Mouse (Mus musculus): ENCODE results near the gene Cyp2u1. TPM values are rescaled to one million over a fixed set of nuclear protein-coding genes. Genes with fewer than 3 reads are reported as not detected.

The Cyp2u1 gene
- polyA plus RNA-seq, 1 experiment from 2014 or later: 1.4 TPM

GRCm38 (mm10) chr3:131299908-131300307 is 3.1 kb downstream of the Cyp2u1 start:
- WGBS: 10% methylated on average over 6 of the region's 6 CpGs
- Histone ChIP-seq H3K9ac (replicated peaks; ENCODE audit: low read length) (no peak overlapping the region), H3K4me1 (ENCODE audit: control insufficient read depth, insufficient read depth, low read length) (no peaks in the 10 kb centered on the region; the same call in 1 of the 2 replicates), H3K36me3 (replicated peaks; ENCODE audit: control insufficient read depth, insufficient read depth, low read depth, low read length) (no peaks in the 10 kb centered on the region), H3K4me2 (ENCODE audit: low read depth, low read length) (no peak overlapping the region), H3K27ac (replicated peaks; ENCODE audit: low read depth, low read length) (no peak overlapping the region), H3K4me3 (ENCODE audit: low read depth, low read length) (no peak overlapping the region), H3K27me3 (ENCODE audit: control insufficient read depth, insufficient read depth, low read length) (no peaks in the 10 kb centered on the region), H3K9me3 (replicated peaks; ENCODE audit: control insufficient read depth, low read length) (no peaks in the 10 kb centered on the region)
- ATAC-seq (replicated peaks; ENCODE audit: insufficient number of reproducible peaks, low FRiP score, low TSS enrichment, low read depth) (no peak), DNase-seq (ENCODE audit: low spot score) (peak; percentile 78)

DNA sequence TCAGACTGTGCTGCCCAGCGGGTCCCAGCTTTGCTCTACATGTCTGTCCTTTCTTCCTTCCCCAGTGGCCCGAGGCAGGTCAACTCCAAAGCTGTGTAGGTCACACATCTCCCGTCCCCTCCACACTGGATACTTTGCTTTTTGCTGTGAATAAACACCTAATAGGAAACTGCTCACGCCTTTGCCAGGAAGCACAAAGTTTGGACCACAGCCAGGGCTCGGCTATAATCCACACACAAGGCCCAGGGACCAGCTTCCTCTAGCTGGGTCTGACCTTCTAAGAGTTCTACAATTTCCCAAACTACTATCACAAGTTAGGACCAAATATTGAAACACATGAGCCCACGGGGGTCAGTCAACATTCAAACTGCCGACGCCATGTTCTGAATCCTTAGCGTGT is 3.9 kb downstream of the Cyp2u1 start:
- no peaks in the 10 kb centered on the region for H3K27me3 ChIP-seq (ENCODE audit: control insufficient read depth, insufficient read depth, low read length)
- no peaks in the 10 kb centered on the region for H3K36me3 ChIP-seq (replicated peaks; ENCODE audit: control insufficient read depth, insufficient read depth, low read depth, low read length)
- no peak overlapping the region for H3K9ac ChIP-seq (replicated peaks; ENCODE audit: low read length)
- no peak overlapping the region for H3K27ac ChIP-seq (replicated peaks; ENCODE audit: low read depth, low read length)
- ATAC-seq (replicated peaks; ENCODE audit: insufficient number of reproducible peaks, low FRiP score, low TSS enrichment, low read depth): no peak
- no peaks in the 10 kb centered on the region; the same call in 1 of the 2 replicates for H3K4me1 ChIP-seq (ENCODE audit: control insufficient read depth, insufficient read depth, low read length)
- 91% methylated on average over 9 of the region's 9 CpGs for WGBS
- no peak overlapping the region for H3K4me2 ChIP-seq (ENCODE audit: low read depth, low read length)
- H3K4me3 ChIP-seq (ENCODE audit: low read depth, low read length): no peak overlapping the region
- H3K9me3 ChIP-seq (replicated peaks; ENCODE audit: control insufficient read depth, low read length): no peaks in the 10 kb centered on the region
- no peak for DNase-seq (ENCODE audit: low spot score)

GRCm38 (mm10) chr3:131296893-131297292 is 6.1 kb downstream of the Cyp2u1 start:
- ATAC-seq (replicated peaks; ENCODE audit: insufficient number of reproducible peaks, low FRiP score, low TSS enrichment, low read depth): no peak
- no peaks in the 10 kb centered on the region for H3K36me3 ChIP-seq (replicated peaks; ENCODE audit: control insufficient read depth, insufficient read depth, low read depth, low read length)

DNA sequence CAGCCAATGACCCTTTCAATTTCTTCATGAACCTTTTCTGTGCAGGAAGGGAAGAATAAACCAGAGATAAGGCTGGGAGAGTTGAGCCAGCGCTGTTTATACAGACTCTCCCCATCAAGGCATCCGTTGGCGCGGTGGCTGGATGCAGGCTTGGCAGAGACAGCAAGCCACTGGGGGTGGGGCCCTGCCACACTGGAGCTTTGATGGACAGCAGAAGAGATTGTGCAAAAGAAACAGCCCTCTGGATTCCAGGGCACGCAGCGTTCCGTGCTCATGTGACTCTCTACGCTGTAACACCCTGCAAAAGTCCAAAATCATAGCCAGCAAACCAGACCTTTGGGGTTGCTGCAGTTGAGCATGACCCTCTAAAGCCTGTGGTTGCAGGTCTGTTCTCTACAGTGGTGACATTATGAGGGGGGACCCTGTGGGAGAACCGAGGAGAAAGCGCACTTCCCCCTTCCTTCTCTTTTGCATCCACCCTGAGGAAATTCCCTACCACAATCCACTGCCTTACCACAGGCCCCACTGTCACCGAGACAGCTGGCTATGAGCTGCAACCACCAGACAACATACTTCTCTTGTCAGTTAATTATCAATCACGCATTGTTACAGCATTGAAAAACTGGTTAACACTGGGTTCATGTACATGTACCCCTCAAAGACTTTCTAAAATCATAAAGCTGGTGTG is 7.4 kb downstream of the Cyp2u1 start:
- H3K4me1 ChIP-seq (ENCODE audit: control insufficient read depth, insufficient read depth, low read length): no peaks in the 10 kb centered on the region; the same call in 1 of the 2 replicates
- WGBS: 88% methylated on average over 12 of the region's 12 CpGs
- H3K9me3 ChIP-seq (replicated peaks; ENCODE audit: control insufficient read depth, low read length): no peaks in the 10 kb centered on the region
- H3K9ac ChIP-seq (replicated peaks; ENCODE audit: low read length): no peak overlapping the region
- ATAC-seq (replicated peaks; ENCODE audit: insufficient number of reproducible peaks, low FRiP score, low TSS enrichment, low read depth) (no peak), DNase-seq (ENCODE audit: low spot score) (no peak)
- H3K36me3 ChIP-seq (replicated peaks; ENCODE audit: control insufficient read depth, insufficient read depth, low read depth, low read length): no peaks in the 10 kb centered on the region
- H3K27ac ChIP-seq (replicated peaks; ENCODE audit: low read depth, low read length): no peak overlapping the region
- no peak overlapping the region for H3K4me3 ChIP-seq (ENCODE audit: low read depth, low read length)
- no peak overlapping the region for H3K4me2 ChIP-seq (ENCODE audit: low read depth, low read length)
- no peaks in the 10 kb centered on the region for H3K27me3 ChIP-seq (ENCODE audit: control insufficient read depth, insufficient read depth, low read length)

More at GRCm38 (mm10) chr3:131296893-131297292, 6.1 kb downstream of the Cyp2u1 start:
- H3K4me2 ChIP-seq (ENCODE audit: low read depth, low read length): no peak overlapping the region
- no peak overlapping the region for H3K4me3 ChIP-seq (ENCODE audit: low read depth, low read length)
- WGBS: 84% methylated on average over 7 of the region's 7 CpGs
- H3K4me1 ChIP-seq (ENCODE audit: control insufficient read depth, insufficient read depth, low read length): no peaks in the 10 kb centered on the region; the same call in 1 of the 2 replicates
- no peak overlapping the region for H3K9ac ChIP-seq (replicated peaks; ENCODE audit: low read length)
- H3K27ac ChIP-seq (replicated peaks; ENCODE audit: low read depth, low read length): no peak overlapping the region
- DNase-seq (ENCODE audit: low spot score): no peak
- no peaks in the 10 kb centered on the region for H3K27me3 ChIP-seq (ENCODE audit: control insufficient read depth, insufficient read depth, low read length)
- no peaks in the 10 kb centered on the region for H3K9me3 ChIP-seq (replicated peaks; ENCODE audit: control insufficient read depth, low read length)

DNA sequence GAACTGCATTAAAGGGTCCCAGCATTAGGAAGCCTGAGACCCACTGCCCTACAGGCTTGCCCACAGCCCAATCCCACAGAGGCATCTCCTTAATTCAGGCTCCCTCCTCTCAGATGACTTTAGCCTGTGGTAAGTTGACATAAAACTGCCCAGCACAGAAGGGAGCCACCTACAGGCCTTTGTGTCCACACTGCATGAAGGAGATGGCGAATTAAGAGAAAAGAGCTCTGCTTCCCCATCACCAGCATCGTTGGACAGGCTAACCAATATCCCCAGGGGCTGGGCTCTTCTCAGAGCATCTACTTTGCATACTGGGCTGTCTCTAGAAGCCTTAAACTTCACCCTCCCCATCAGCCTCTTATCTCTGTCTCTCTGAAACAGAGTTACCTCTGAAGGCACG is 8.5 kb downstream of the Cyp2u1 start:
- H3K9me3 ChIP-seq (replicated peaks; ENCODE audit: control insufficient read depth, low read length): no peaks in the 10 kb centered on the region
- DNase-seq (ENCODE audit: low spot score): no peak
- no peaks in the 10 kb centered on the region for H3K36me3 ChIP-seq (replicated peaks; ENCODE audit: control insufficient read depth, insufficient read depth, low read depth, low read length)
- no peaks in the 10 kb centered on the region for H3K27me3 ChIP-seq (ENCODE audit: control insufficient read depth, insufficient read depth, low read length)
- no peak overlapping the region for H3K9ac ChIP-seq (replicated peaks; ENCODE audit: low read length)
- 53% methylated on average over 3 of the region's 3 CpGs for WGBS
- no peaks in the 10 kb centered on the region; the same call in 1 of the 2 replicates for H3K4me1 ChIP-seq (ENCODE audit: control insufficient read depth, insufficient read depth, low read length)
- no peak overlapping the region for H3K4me3 ChIP-seq (ENCODE audit: low read depth, low read length)
- H3K27ac ChIP-seq (replicated peaks; ENCODE audit: low read depth, low read length): no peak overlapping the region
- ATAC-seq (replicated peaks; ENCODE audit: insufficient number of reproducible peaks, low FRiP score, low TSS enrichment, low read depth): no peak
- no peak overlapping the region for H3K4me2 ChIP-seq (ENCODE audit: low read depth, low read length)

- no peak overlapping the region for H3K4me2 ChIP-seq (ENCODE audit: low read depth, low read length)
- no peak overlapping the region for H3K4me3 ChIP-seq (ENCODE audit: low read depth, low read length)
- 75% methylated on average over 3 of the region's 3 CpGs for WGBS
- no peaks in the 10 kb centered on the region; the same call in 1 of the 2 replicates for H3K4me1 ChIP-seq (ENCODE audit: control insufficient read depth, insufficient read depth, low read length)
- H3K9me3 ChIP-seq (replicated peaks; ENCODE audit: control insufficient read depth, low read length): no peaks in the 10 kb centered on the region
- H3K36me3 ChIP-seq (replicated peaks; ENCODE audit: control insufficient read depth, insufficient read depth, low read depth, low read length): no peaks in the 10 kb centered on the region
- H3K9ac ChIP-seq (replicated peaks; ENCODE audit: low read length): no peak overlapping the region
- no peak for DNase-seq (ENCODE audit: low spot score)
- no peaks in the 10 kb centered on the region for H3K27me3 ChIP-seq (ENCODE audit: control insufficient read depth, insufficient read depth, low read length)
- ATAC-seq (replicated peaks; ENCODE audit: insufficient number of reproducible peaks, low FRiP score, low TSS enrichment, low read depth): no peak
- H3K27ac ChIP-seq (replicated peaks; ENCODE audit: low read depth, low read length): no peak overlapping the region
Observed at GRCm38 (mm10) chr3:131292959-131293358, 10.1 kb downstream of the Cyp2u1 start.

GRCm38 (mm10) chr3:131292349-131292748 is 10.7 kb downstream of the Cyp2u1 start:
- WGBS: 90% methylated on average over 2 of the region's 2 CpGs
- ATAC-seq (replicated peaks; ENCODE audit: insufficient number of reproducible peaks, low FRiP score, low TSS enrichment, low read depth): no peak

GRCm38 (mm10) chr3:131291890-131292289 is 11.1 kb downstream of the Cyp2u1 start:
- no peak overlapping the region for H3K4me2 ChIP-seq (ENCODE audit: low read depth, low read length)
- H3K9me3 ChIP-seq (replicated peaks; ENCODE audit: control insufficient read depth, low read length): no peaks in the 10 kb centered on the region
- H3K36me3 ChIP-seq (replicated peaks; ENCODE audit: control insufficient read depth, insufficient read depth, low read depth, low read length): no peaks in the 10 kb centered on the region
- no peaks in the 10 kb centered on the region for H3K27me3 ChIP-seq (ENCODE audit: control insufficient read depth, insufficient read depth, low read length)
- no peak overlapping the region for H3K9ac ChIP-seq (replicated peaks; ENCODE audit: low read length)
- H3K4me1 ChIP-seq (ENCODE audit: control insufficient read depth, insufficient read depth, low read length): no peaks in the 10 kb centered on the region
- no peak overlapping the region for H3K27ac ChIP-seq (replicated peaks; ENCODE audit: low read depth, low read length)
- DNase-seq (ENCODE audit: low spot score) (no peak), ATAC-seq (replicated peaks; ENCODE audit: insufficient number of reproducible peaks, low FRiP score, low TSS enrichment, low read depth) (no peak)
- H3K4me3 ChIP-seq (ENCODE audit: low read depth, low read length): no peak overlapping the region
- 86% methylated on average over 4 of the region's 4 CpGs for WGBS

More at GRCm38 (mm10) chr3:131292349-131292748, 10.7 kb downstream of the Cyp2u1 start:
- H3K27me3 ChIP-seq (ENCODE audit: control insufficient read depth, insufficient read depth, low read length): no peaks in the 10 kb centered on the region
- H3K4me3 ChIP-seq (ENCODE audit: low read depth, low read length): no peak overlapping the region
- no peak overlapping the region for H3K9ac ChIP-seq (replicated peaks; ENCODE audit: low read length)
- no peak for DNase-seq (ENCODE audit: low spot score)
- no peaks in the 10 kb centered on the region for H3K9me3 ChIP-seq (replicated peaks; ENCODE audit: control insufficient read depth, low read length)
- no peak overlapping the region for H3K27ac ChIP-seq (replicated peaks; ENCODE audit: low read depth, low read length)
- no peaks in the 10 kb centered on the region for H3K36me3 ChIP-seq (replicated peaks; ENCODE audit: control insufficient read depth, insufficient read depth, low read depth, low read length)
- no peak overlapping the region for H3K4me2 ChIP-seq (ENCODE audit: low read depth, low read length)
- H3K4me1 ChIP-seq (ENCODE audit: control insufficient read depth, insufficient read depth, low read length): no peaks in the 10 kb centered on the region

All from embryonic facial prominence, embryonic 11.5 days (tissue).